Mouse (Mus musculus): ENCODE measurements around the gene Kif9. TPM values are rescaled to one million over a fixed set of nuclear protein-coding genes. Genes with fewer than 3 reads are reported as not detected.

Gene Kif9
- polyA plus RNA-seq, 1 experiment from 2014 or later = 0.86 TPM

DNA sequence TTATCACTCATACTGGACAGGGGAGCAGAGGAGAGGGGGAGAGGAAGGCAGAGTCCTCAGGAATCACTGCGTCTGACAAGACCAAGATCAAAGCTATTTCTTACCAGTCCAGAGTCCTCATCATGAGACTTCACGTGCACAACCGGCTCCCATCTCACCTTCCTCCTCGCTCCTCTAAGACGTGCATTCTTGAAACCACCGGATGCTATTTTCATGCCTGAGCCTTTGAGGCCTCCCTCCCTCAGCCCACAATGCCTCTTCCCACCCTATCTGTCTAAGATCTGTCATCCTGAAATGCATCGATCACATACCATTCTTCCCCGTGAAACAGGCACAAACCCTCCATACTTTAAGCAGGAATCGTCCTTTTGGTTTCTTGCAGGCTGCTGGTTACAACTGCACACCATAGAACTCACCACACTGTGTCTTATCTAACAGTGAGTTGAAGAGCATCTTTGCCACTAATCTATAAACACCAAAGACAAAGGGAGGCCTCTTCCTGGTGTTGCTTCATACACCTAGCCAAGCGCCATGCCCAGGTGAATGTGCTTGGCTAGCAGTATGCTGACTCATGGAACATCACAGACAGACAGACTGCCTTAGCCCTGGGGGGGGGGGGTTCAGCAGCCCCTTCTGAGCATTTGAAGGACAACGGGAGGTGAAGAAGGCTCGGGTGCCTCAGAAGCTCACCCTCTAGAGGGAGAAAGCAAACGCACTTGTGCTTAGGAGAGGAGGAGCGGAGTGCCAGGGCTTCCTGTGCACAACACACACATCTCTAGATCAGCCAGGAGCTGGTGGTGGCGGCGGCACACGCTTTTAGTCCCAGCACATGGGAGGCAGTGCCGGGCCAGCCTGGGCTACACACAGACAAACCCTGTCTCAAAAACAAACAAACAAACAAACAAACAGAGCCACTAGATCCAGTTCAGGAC, 15.6 kb upstream of the Kif9 start:
- no peak for ATAC-seq (ENCODE audit: insufficient number of reproducible peaks, low FRiP score)
- Histone ChIP-seq H3K9ac (no peak overlapping the region), H3K27me3 (replicated peaks) (no peaks in the 10 kb centered on the region), H3K4me2 (no peak overlapping the region), H3K9me3 (replicated peaks) (no peaks in the 10 kb centered on the region), H3K4me1 (replicated peaks) (peaks cover 18% of the 10 kb centered on the region), H3K27ac (ENCODE audit: poor library complexity, severe bottlenecking) (no peak overlapping the region), H3K36me3 (peaks cover 15% of the 10 kb centered on the region), H3K4me3 (no peak overlapping the region)
- 72% methylated on average over 18 of the region's 18 CpGs for WGBS

DNA sequence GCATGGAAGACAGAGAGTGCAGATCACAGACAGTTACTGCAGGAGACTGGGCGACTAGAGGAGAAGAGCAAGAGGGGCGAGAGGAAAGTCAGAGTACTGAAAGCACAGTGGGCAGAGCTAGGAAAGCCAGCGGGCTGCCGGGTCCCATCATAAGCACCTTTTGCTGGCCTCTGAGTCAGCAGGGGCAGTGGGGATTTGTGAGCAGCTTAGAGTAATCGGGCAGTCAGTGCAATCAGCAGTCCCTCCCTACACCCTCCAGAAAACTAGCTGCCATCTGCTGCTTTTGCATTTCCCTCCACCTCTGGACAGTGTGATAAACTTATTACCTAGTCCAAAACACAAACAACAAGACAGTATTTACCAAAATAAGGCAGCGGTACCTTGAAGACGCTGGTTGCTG, 14.4 kb upstream of the Kif9 start:
- H3K4me1 ChIP-seq (replicated peaks) = peaks cover 16% of the 10 kb centered on the region
- no peak overlapping the region for H3K9ac ChIP-seq
- no peaks in the 10 kb centered on the region for H3K27me3 ChIP-seq (replicated peaks)
- H3K4me2 ChIP-seq = no peak overlapping the region
- peaks cover 18% of the 10 kb centered on the region for H3K36me3 ChIP-seq
- WGBS = 71% methylated on average over 7 of the region's 7 CpGs
- no peaks in the 10 kb centered on the region for H3K9me3 ChIP-seq (replicated peaks)
- no peak for ATAC-seq (ENCODE audit: insufficient number of reproducible peaks, low FRiP score)
- no peak overlapping the region for H3K27ac ChIP-seq (ENCODE audit: poor library complexity, severe bottlenecking)
- no peak overlapping the region for H3K4me3 ChIP-seq

- no peaks in the 10 kb centered on the region for H3K27me3 ChIP-seq (replicated peaks)
- H3K27ac ChIP-seq (ENCODE audit: poor library complexity, severe bottlenecking) = no peak overlapping the region
- ATAC-seq (ENCODE audit: insufficient number of reproducible peaks, low FRiP score) = no peak
- H3K4me3 ChIP-seq = no peak overlapping the region
- H3K36me3 ChIP-seq = peaks cover 18% of the 10 kb centered on the region
- H3K4me2 ChIP-seq = no peak overlapping the region
- 82% methylated on average over 6 of the region's 6 CpGs for WGBS
- peaks cover 9% of the 10 kb centered on the region for H3K4me1 ChIP-seq (replicated peaks)
- no peak overlapping the region for H3K9ac ChIP-seq
- H3K9me3 ChIP-seq (replicated peaks) = no peaks in the 10 kb centered on the region
These were observed 12.7 kb upstream of the Kif9 start for GRCm38 (mm10) chr9:110463983-110464591.

GRCm38 (mm10) chr9:110465336-110465735, 11.4 kb upstream of the Kif9 start:
- no peaks in the 10 kb centered on the region for H3K27me3 ChIP-seq (replicated peaks)
- 90% methylated on average over 6 of the region's 6 CpGs for WGBS
- H3K4me1 ChIP-seq (replicated peaks) = no peaks in the 10 kb centered on the region
- H3K4me2 ChIP-seq = no peak overlapping the region
- H3K27ac ChIP-seq (ENCODE audit: poor library complexity, severe bottlenecking) = no peak overlapping the region
- no peak overlapping the region for H3K4me3 ChIP-seq
- no peak for ATAC-seq (ENCODE audit: insufficient number of reproducible peaks, low FRiP score)
- no peaks in the 10 kb centered on the region for H3K9me3 ChIP-seq (replicated peaks)
- no peak overlapping the region for H3K9ac ChIP-seq
- H3K36me3 ChIP-seq = peaks cover 18% of the 10 kb centered on the region

- ATAC-seq (ENCODE audit: insufficient number of reproducible peaks, low FRiP score) = no peak
- no peaks in the 10 kb centered on the region for H3K27me3 ChIP-seq (replicated peaks)
- 79% methylated on average over 3 of the region's 3 CpGs for WGBS
- no peak overlapping the region for H3K4me3 ChIP-seq
- H3K4me2 ChIP-seq = no peak overlapping the region
- H3K4me1 ChIP-seq (replicated peaks) = no peaks in the 10 kb centered on the region
- H3K9ac ChIP-seq = no peak overlapping the region
- H3K27ac ChIP-seq (ENCODE audit: poor library complexity, severe bottlenecking) = no peak overlapping the region
- no peaks in the 10 kb centered on the region for H3K9me3 ChIP-seq (replicated peaks)
- H3K36me3 ChIP-seq = peaks cover 18% of the 10 kb centered on the region
These were observed 10.6 kb upstream of the Kif9 start for GRCm38 (mm10) chr9:110466179-110466578.

DNA sequence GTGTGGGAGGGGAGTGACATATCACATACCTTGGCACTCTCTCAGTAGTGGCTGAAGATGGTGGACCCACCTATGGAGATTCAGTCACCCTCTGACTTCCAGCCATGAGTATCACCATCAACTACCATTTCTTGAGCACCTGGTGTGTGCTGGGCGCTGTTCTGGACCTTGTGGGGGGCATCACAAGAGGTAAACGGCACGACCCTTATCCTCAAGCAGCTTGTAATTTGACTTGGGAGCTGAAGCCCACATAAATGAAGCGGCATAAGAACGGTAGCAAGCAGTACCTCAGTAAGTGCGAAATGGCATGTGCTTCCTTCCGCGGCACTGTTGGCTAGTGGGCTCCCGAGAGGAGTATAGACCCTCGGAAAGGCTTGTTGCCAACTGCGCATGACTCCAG, 1.2 kb downstream of the Kif9 start:
- ATAC-seq (ENCODE audit: insufficient number of reproducible peaks, low FRiP score) = no peak
- Histone ChIP-seq H3K36me3 (0 out of 2 replicates have a peak, but pooled peaks cover 3% of the 10 kb centered on the region), H3K4me2 (no peak overlapping the region), H3K27me3 (replicated peaks) (peaks cover 18% of the 10 kb centered on the region), H3K4me1 (replicated peaks) (peaks cover 18% of the 10 kb centered on the region), H3K9me3 (replicated peaks) (no peaks in the 10 kb centered on the region), H3K9ac (no peak overlapping the region), H3K4me3 (no peak overlapping the region), H3K27ac (ENCODE audit: poor library complexity, severe bottlenecking) (no peak overlapping the region)
- 54% methylated on average over 11 of the region's 11 CpGs for WGBS

- Histone ChIP-seq H3K4me3 (no peak overlapping the region), H3K36me3 (no peaks in the 10 kb centered on the region), H3K9me3 (replicated peaks) (no peaks in the 10 kb centered on the region), H3K27me3 (replicated peaks) (peaks cover 18% of the 10 kb centered on the region), H3K4me1 (replicated peaks) (peaks cover 12% of the 10 kb centered on the region), H3K9ac (no peak overlapping the region), H3K27ac (ENCODE audit: poor library complexity, severe bottlenecking) (no peak overlapping the region), H3K4me2 (no peak overlapping the region)
- ATAC-seq (ENCODE audit: insufficient number of reproducible peaks, low FRiP score) = no peak
- WGBS = 63% methylated on average over 4 of the region's 4 CpGs
These were observed 1.9 kb downstream of the Kif9 start for GRCm38 (mm10) chr9:110478639-110479038.

DNA sequence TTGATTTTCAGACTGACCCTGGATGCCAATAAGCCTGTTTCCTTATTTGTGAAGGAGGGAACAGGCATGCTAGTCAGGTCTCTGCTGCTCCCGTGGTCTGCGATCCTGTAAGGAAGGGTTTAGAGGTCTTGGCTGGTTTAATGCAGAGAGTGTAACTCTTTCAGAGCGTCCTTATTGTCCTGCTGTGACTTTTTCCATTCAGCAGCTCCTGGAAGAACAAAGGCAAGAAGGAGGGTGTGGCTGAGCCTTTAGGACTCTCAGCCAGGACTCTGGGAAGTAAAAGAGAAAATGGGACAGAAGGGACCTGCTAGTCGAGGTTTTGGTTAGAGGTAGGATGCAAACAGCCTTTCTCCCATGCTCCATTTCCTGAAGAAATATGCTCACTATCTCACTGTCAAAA, 12.1 kb downstream of the Kif9 start:
- Histone ChIP-seq H3K4me1 (replicated peaks) (no peaks in the 10 kb centered on the region), H3K36me3 (no peaks in the 10 kb centered on the region), H3K27ac (ENCODE audit: poor library complexity, severe bottlenecking) (no peak overlapping the region), H3K9ac (no peak overlapping the region), H3K4me3 (no peak overlapping the region), H3K27me3 (replicated peaks) (no peaks in the 10 kb centered on the region; the same call in 1 of the 2 replicates), H3K4me2 (no peak overlapping the region), H3K9me3 (replicated peaks) (peaks cover 9% of the 10 kb centered on the region)
- ATAC-seq (ENCODE audit: insufficient number of reproducible peaks, low FRiP score) = no peak
- 58% methylated on average over 4 of the region's 4 CpGs for WGBS

DNA sequence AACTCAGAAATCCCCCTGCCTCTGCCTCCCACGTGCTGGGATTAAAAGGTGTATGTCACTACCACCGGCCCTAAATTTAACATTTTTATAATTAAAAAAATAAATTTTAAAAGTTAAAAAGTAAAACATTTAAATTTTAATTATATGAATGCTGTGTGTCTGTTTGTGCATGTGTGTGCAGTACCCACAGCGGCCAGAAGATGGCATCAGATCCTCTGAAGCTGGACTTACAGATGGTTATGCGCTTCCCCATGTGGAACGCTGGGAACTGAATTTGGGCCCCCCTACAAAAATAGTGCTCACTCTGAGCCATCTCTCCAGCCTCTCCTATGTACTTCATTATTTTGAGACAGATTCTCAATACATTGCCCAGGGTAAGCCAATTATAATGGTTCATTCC, 14.2 kb downstream of the Kif9 start:
- 52% methylated on average over 5 of the region's 5 CpGs for WGBS
- no peak overlapping the region for H3K4me2 ChIP-seq
- no peak for ATAC-seq (ENCODE audit: insufficient number of reproducible peaks, low FRiP score)
- no peaks in the 10 kb centered on the region for H3K36me3 ChIP-seq
- H3K4me1 ChIP-seq (replicated peaks) = no peaks in the 10 kb centered on the region
- H3K9ac ChIP-seq = no peak overlapping the region
- H3K27ac ChIP-seq (ENCODE audit: poor library complexity, severe bottlenecking) = no peak overlapping the region
- H3K9me3 ChIP-seq (replicated peaks) = peaks cover 9% of the 10 kb centered on the region
- no peak overlapping the region for H3K4me3 ChIP-seq
- no peaks in the 10 kb centered on the region for H3K27me3 ChIP-seq (replicated peaks)

DNA sequence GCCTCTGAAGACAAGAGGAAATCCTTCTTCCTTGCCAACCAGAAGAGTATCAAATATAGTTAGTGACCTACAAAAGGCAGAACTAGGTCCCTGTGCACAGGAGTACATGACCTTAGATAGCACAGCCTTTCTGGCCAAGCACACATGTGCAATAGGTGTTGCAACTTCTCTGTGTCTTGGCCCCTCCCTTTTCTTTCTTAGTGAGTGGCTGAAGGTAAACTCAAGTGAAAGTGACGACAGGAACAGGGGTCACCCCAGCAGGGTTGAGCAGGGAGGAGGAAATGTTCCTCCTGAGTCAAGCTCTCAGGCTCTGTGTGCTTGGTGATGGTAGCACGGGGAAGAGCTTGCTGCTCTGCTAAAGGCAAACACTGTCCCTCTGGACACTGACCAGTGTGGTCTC, 49.0 kb downstream of the Kif9 start:
- H3K4me2 ChIP-seq = no peak overlapping the region
- no peaks in the 10 kb centered on the region for H3K27me3 ChIP-seq (replicated peaks)
- no peaks in the 10 kb centered on the region for H3K9me3 ChIP-seq (replicated peaks)
- H3K27ac ChIP-seq (ENCODE audit: poor library complexity, severe bottlenecking) = no peak overlapping the region
- no peak overlapping the region for H3K9ac ChIP-seq
- WGBS = 46% methylated on average over 2 of the region's 2 CpGs
- no peaks in the 10 kb centered on the region for H3K36me3 ChIP-seq
- no peak for ATAC-seq (ENCODE audit: insufficient number of reproducible peaks, low FRiP score)
- no peak overlapping the region for H3K4me3 ChIP-seq
- H3K4me1 ChIP-seq (replicated peaks) = no peaks in the 10 kb centered on the region

DNA sequence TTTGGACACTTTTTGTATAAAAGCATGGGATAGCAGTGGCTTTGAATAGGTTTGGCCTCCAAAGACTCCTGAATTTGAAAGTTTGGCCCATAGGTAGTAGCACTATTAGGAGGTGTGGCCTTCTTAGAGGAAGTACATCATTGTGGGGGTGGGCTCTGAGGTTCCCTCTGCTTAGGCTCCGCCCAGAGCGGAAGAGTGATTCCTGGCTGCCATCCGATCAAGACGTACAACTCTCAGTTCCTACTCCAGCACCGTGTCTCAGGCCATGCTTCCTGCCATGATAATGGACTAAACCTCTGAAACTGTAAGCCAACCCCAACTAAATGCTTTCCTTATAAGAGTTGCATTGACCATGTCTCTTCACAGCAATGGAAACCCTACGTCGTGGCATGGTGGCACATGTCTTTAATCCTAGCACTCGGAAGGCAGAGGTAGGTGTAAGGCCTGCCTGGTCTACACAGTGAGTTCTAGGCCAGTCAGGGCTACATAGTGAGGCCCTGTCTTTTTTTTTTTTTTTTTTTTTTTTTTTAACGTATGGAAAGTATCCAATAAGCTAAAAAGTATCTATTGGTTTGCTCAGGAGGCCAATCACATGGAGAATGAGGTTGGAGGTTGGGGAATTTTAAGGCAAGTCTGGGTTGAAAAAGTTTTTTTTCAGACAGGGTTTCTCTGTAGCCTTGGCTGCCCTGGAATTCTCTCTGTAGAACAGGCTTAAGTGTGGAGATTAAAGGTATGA, 52.4 kb downstream of the Kif9 start:
- peaks cover 8% of the 10 kb centered on the region for H3K4me1 ChIP-seq (replicated peaks)
- no peak overlapping the region for H3K27ac ChIP-seq (ENCODE audit: poor library complexity, severe bottlenecking)
- H3K9me3 ChIP-seq (replicated peaks) = no peaks in the 10 kb centered on the region
- no peak overlapping the region for H3K9ac ChIP-seq
- H3K4me2 ChIP-seq = no peak overlapping the region
- H3K27me3 ChIP-seq (replicated peaks) = no peaks in the 10 kb centered on the region
- 45% methylated on average over 9 of the region's 9 CpGs for WGBS
- H3K4me3 ChIP-seq = no peak overlapping the region
- ATAC-seq (ENCODE audit: insufficient number of reproducible peaks, low FRiP score) = no peak
- H3K36me3 ChIP-seq = no peaks in the 10 kb centered on the region

All from heart, embryonic 12.5 days (tissue).